Mouse (Mus musculus) brain, adult 2 months (tissue): ENCODE measurements around the gene Gm18336.
A peak's percentile ranks its signal among the peaks of the same experiment; 100 is the strongest.
"Not testable (repeated sequence)": the region's sequence is repeated elsewhere in the genome, so short reads cannot be mapped to it uniquely, and the experiment has no call there.

Source experiments
- DNase-seq: peaks from one replicate; pipeline ENCODE4 v3.0.0; 2011; ENCODE audit warnings: low read depth, low spot score

Gene Gm18336

GRCm38 (mm10) chrX:73398636-73399035 lies at the start of gene Gm18336:
TSS of gene Gm18336 (minus strand) at chrX:73398736.
- not testable (repeated sequence) for DNase-seq

GRCm38 (mm10) chrX:73441428-73441827 lies 42.9 kb upstream of the Gm18336 start:
- peak; percentile 36 for DNase-seq

DNA sequence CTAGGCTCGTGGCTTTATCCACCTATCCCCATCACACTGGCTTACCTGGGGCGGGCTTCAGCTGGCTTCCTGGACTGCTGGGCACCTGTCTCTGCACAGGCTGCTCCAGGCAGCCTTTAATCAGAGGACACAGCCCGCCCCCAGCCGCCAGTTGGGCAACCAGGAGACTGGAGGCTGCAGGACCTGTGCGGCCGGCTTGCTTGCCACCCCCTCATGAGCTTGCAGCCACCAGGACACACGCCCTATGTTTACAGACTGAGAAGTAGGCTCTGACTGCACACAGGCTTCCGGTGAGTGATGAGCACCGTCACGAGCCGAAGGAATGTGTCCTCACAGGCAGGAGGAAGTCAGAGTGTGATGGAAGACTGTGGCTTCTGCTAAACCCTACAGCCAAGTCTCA lies 36.7 kb upstream of the Gm18336 start, which contains the start of gene Trex2:
Trex2 (minus strand) TSS at position 93 of the 400 bp plus-strand sequence.
- DNase-seq: no peak

DNA sequence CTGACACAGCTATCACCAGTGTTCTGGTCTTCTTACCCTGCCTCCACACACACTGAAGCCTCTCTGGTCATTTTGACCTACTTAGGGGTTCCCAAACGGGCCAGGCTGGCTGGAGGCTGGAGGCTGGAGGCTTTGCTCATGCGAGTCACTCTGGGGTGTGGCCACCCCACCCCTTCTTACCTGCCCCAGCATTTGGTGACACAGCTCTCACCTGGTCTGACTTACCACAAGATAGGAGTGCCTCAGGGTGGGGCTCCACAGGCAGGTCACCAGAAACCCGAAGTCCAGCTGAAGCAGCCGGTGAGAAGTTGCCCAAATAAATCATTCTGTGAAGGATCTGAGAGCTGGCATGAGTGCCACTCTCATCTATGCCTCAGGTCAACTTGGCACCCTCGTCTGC lies 34.3 kb upstream of the Gm18336 start:
- DNase-seq: no peak

- DNase-seq: peak; percentile 57
Observed at GRCm38 (mm10) chrX:73430036-73430435, 31.5 kb upstream of the Gm18336 start.

GRCm38 (mm10) chrX:73412767-73413166 lies 14.2 kb upstream of the Gm18336 start:
- peak; percentile 10 for DNase-seq

- DNase-seq: peak; percentile 54
Observed at GRCm38 (mm10) chrX:73410880-73411517, 12.5 kb upstream of the Gm18336 start, which contains the start of gene Zfp92. TSS of gene Zfp92 (plus strand) at chrX:73411096.

GRCm38 (mm10) chrX:73401616-73402015 lies 3.1 kb upstream of the Gm18336 start:
- no peak for DNase-seq

- no peak for DNase-seq
Observed at GRCm38 (mm10) chrX:73400951-73401350, 2.4 kb upstream of the Gm18336 start.

GRCm38 (mm10) chrX:73396446-73396845 lies 2.1 kb downstream of the Gm18336 start:
- no peak for DNase-seq

DNA sequence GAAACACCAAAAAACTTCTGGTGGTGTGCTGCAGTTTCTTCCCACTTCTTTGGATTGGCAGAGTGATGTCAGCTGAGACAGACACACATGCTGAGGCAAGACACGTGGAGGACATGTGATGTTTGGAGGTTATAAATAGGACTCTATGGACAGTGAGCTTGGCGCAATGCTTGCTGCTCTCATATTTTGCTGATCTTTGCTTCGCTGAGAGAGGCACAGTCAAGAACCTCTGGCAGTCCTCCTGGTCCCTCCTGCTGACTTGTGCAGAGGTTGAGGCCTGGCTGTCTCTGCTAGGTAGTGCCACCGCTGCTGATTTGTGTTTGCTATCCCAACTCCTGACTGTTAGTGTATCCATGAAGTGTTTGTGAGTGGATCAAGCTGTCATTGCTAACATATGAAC lies 7.1 kb downstream of the Gm18336 start:
- no peak for DNase-seq

DNA sequence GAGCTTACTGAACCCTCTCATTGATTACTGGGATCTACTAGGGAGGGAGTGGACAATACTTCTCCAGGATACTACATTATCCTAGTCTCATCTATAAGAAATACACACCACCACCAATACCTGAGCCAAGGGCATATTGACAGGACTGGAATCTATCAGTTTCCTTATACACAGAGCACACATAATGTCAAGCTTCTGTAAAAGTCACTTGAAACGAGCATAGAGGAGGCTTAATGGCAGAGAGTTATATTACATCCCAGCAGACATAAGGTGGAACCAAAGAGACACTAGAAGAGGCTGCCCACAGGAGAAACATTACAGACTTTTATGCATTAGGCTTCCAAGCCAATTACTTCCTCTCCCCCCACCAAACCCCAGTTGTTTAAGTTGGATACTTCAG lies 13.6 kb downstream of the Gm18336 start:
- DNase-seq: no peak

GRCm38 (mm10) chrX:73384419-73384818 lies 14.1 kb downstream of the Gm18336 start:
- peak; percentile 49 for DNase-seq

DNA sequence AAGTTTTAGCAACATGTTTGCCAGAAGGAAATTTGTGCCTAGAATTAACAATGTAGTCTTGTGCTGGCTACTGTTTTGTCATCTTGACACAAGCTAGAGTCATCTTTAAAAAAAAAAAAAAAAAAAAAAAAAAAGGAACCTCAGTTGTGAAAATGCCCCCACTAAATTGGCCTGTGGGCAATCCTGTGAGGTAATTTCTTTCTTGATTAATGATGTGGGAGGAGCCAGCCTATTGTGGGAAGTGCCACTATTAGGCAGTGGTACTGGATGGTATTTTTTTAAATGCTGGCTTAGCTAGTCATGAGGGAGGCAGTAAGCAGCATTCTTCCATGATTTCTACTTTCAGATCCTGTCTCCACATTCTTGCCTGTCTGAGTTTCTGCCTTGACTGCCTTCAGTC lies 35.2 kb downstream of the Gm18336 start:
- DNase-seq: no peak

GRCm38 (mm10) chrX:73356719-73357118 lies 41.8 kb downstream of the Gm18336 start:
- DNase-seq: no peak

- no peak for DNase-seq
Observed at GRCm38 (mm10) chrX:73356163-73356562, 42.4 kb downstream of the Gm18336 start.
